In the genomic region with DNA sequence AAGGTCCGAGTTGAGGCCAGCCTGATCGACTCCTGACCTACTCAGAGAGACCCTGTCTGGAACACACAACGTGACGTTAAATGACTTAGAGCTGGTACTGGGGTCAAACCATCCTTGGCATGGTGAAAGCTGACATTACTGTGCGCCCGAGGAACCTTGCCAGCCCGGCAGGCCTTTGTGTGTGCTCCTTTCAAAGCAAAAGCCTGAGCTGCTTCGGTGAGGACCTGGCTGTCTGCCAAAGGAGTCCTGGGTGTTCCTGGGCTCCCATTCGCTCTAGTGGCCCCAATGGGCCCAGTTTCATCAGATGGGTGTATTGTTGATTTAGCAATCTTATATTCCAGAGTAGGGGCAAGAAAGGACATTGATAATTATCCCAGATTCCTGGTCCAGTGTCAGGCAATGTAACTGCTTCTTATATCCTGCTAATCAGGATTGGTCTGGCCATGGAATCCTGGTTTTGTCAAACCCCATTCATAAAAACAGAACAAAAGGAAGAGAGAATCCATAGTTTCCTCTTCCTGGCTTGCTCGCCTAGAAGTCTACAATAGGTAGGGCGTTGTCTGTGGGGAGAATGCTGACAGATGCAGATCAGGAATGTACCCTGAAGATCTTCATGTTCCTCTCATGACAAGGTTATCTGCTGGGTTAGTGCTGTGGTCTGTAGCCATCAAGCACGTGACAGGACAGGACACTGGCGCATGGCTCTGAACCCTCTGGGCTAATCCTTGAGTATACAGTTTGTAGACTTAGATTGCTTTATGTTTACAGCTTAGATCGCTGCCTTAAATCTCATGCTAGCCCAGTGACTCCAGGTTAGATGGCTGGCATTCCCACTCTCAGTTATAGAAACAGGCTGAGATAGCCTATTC, we compare ENCODE assay signal across 13 mouse cellular contexts. TPM values are rescaled to one million over a fixed set of nuclear protein-coding genes. Genes with fewer than 3 reads are reported as not detected.
DNase-seq lines count a peak whose midpoint lies in the region; ATAC-seq lines count a peak whose summit lies in the region.
"Had no signal": no experiment of that assay in that cellular context is flagged by ENCODE, and none has a peak within 500 bp of the region (broad histone marks: within the 10 kb centered on the region; RNA-seq: fewer than 3 reads in every experiment).

No protein-coding gene starts in this region.

- no peaks in the 10 kb centered on the region for H3K27me3 ChIP-seq in heart, embryonic 11.5 days (ENCODE audit: control insufficient read depth, insufficient read depth, low read length)
- H3K27me3 ChIP-seq in liver, embryonic 16.5 days (ENCODE audit: control insufficient read depth, insufficient read depth, low read depth, low read length), result no peaks in the 10 kb centered on the region
- H3K27me3 ChIP-seq in embryonic facial prominence, embryonic 10.5 days (replicated peaks; ENCODE audit: low read depth, poor library complexity, severe bottlenecking), result no peaks in the 10 kb centered on the region
- H3K27me3 ChIP-seq: heart, embryonic 13.5 days; liver, embryonic 15.5 days; midbrain, embryonic 13.5 days had no signal

- peak; percentile 46 for DNase-seq in heart, postnatal 4 days
- no peak for DNase-seq in liver
- DNase-seq in adrenal gland, postnatal 14 days, result peak; percentile 78
- DNase-seq in lung, postnatal 4 days, result peak; percentile 30 to 55
- no peak for DNase-seq in embryonic facial prominence, embryonic 10.5 days (ENCODE audit: low spot score)
- no peak for DNase-seq in right cerebral cortex, adult 2 months (ENCODE audit: low spot score in 2 of 2)
- DNase-seq: cerebellum, adult 2 months had no signal

- H3K4me2 ChIP-seq in heart, embryonic 11.5 days, result no peak overlapping the region
- no peak overlapping the region for H3K4me2 ChIP-seq in liver, embryonic 16.5 days (ENCODE audit: low read depth, low read length)
- H3K4me2 ChIP-seq: heart, embryonic 13.5 days; liver, embryonic 15.5 days; midbrain, embryonic 13.5 days had no signal

- no peak overlapping the region for H3K9ac ChIP-seq in heart, embryonic 11.5 days (ENCODE audit: low read depth, low read length)
- H3K9ac ChIP-seq in liver, embryonic 16.5 days (ENCODE audit: low read depth, low read length), result no peak overlapping the region
- H3K9ac ChIP-seq: heart, embryonic 13.5 days; liver, embryonic 15.5 days; midbrain, embryonic 13.5 days had no signal

- ATAC-seq in heart, embryonic 11.5 days (replicated peaks; ENCODE audit: insufficient number of reproducible peaks, low FRiP score, low TSS enrichment), result no peak
- ATAC-seq in liver, embryonic 16.5 days (ENCODE audit: low read depth), result 0 out of 2 replicates have a peak, but pooled peaks have one; percentile 17
- ATAC-seq: midbrain, embryonic 13.5 days had no signal

- no peak overlapping the region for H3K27ac ChIP-seq in heart, embryonic 11.5 days (ENCODE audit: low read depth, low read length)
- no peak overlapping the region for H3K27ac ChIP-seq in liver, embryonic 16.5 days (ENCODE audit: low read length)
- no peak overlapping the region for H3K27ac ChIP-seq in embryonic facial prominence, embryonic 10.5 days (replicated peaks)
- H3K27ac ChIP-seq: forebrain, embryonic 10.5 days; heart, embryonic 13.5 days; liver, embryonic 15.5 days; midbrain, embryonic 13.5 days had no signal

- H3K4me3 ChIP-seq in heart, embryonic 11.5 days (ENCODE audit: low read depth, low read length), result no peak overlapping the region
- H3K4me3 ChIP-seq in liver, embryonic 16.5 days (ENCODE audit: low read depth, low read length), result no peak overlapping the region
- H3K4me3 ChIP-seq in embryonic facial prominence, embryonic 10.5 days, result no peak overlapping the region
- H3K4me3 ChIP-seq: forebrain, embryonic 10.5 days; heart, embryonic 13.5 days; liver, embryonic 15.5 days; midbrain, embryonic 13.5 days had no signal

- H3K9me3 ChIP-seq in heart, embryonic 11.5 days (replicated peaks; ENCODE audit: control insufficient read depth, low read length), result no peaks in the 10 kb centered on the region
- no peaks in the 10 kb centered on the region for H3K9me3 ChIP-seq in liver, embryonic 16.5 days (replicated peaks; ENCODE audit: control insufficient read depth, low read length)
- H3K9me3 ChIP-seq in embryonic facial prominence, embryonic 10.5 days, result no peaks in the 10 kb centered on the region
- H3K9me3 ChIP-seq: forebrain, embryonic 10.5 days; heart, embryonic 13.5 days; liver, embryonic 15.5 days; midbrain, embryonic 13.5 days had no signal

- WGBS in heart, embryonic 11.5 days (ENCODE audit: insufficient replicate concordance), result 84% methylated on average over 14 of the region's 14 CpGs
- 79% methylated on average over 14 of the region's 14 CpGs for WGBS in liver, embryonic 16.5 days (ENCODE audit: insufficient replicate concordance)
- 92% methylated on average over 14 of the region's 14 CpGs for WGBS in embryonic facial prominence, embryonic 10.5 days

- no peaks in the 10 kb centered on the region for H3K4me1 ChIP-seq in heart, embryonic 11.5 days (ENCODE audit: control insufficient read depth, insufficient read depth, low read length)
- H3K4me1 ChIP-seq in liver, embryonic 16.5 days (ENCODE audit: control insufficient read depth, low read depth, low read length), result no peaks in the 10 kb centered on the region
- no peaks in the 10 kb centered on the region for H3K4me1 ChIP-seq in embryonic facial prominence, embryonic 10.5 days
- H3K4me1 ChIP-seq: liver, embryonic 15.5 days had no signal

- peaks cover 19% of the 10 kb centered on the region for H3K36me3 ChIP-seq in heart, embryonic 11.5 days (ENCODE audit: control insufficient read depth, insufficient read depth, low read length)
- peaks cover 36% of the 10 kb centered on the region for H3K36me3 ChIP-seq in liver, embryonic 16.5 days (ENCODE audit: control insufficient read depth, insufficient read depth)
- peaks cover 56% of the 10 kb centered on the region for H3K36me3 ChIP-seq in embryonic facial prominence, embryonic 10.5 days (replicated peaks)

RNA-seq across cellular contexts. Expression of a gene that starts 7.4 kb away (rescaled TPM):
- total RNA-seq in heart, postnatal 4 days (2021), result 10 to 100 TPM; 33.2 to 33.3 TPM
- polyA plus RNA-seq in heart, embryonic 11.5 days (2014; fragmentation: Nextera tagmentation; extraction: Ambion mirVana), result 14.2 and 15.3 TPM in 2 replicates
- 2.9 and 3.3 TPM in 2 replicates for polyA plus RNA-seq in liver, embryonic 16.5 days (2015; fragmentation: Nextera tagmentation; extraction: Ambion mirVana)
- 10.0 and 19.6 TPM in 2 replicates for total RNA-seq in adrenal gland, postnatal 14 days (2021)
- 16.4 and 18.2 TPM in 2 replicates for polyA plus RNA-seq in embryonic facial prominence, embryonic 10.5 days (2016; fragmentation: Nextera tagmentation; extraction: Ambion mirVana)

RNA-seq across cellular contexts. Expression of a gene that starts 19.3 kb away (rescaled TPM):
- 10 to 100 TPM; 29.9 to 33.7 TPM for total RNA-seq in heart, postnatal 4 days (2021)
- 50.1 and 54.4 TPM in 2 replicates for polyA plus RNA-seq in heart, embryonic 11.5 days (2014; fragmentation: Nextera tagmentation; extraction: Ambion mirVana)
- 15.4 and 16.1 TPM in 2 replicates for polyA plus RNA-seq in liver, embryonic 16.5 days (2015; fragmentation: Nextera tagmentation; extraction: Ambion mirVana)
- 5.8 TPM in 2 replicates for total RNA-seq in adrenal gland, postnatal 14 days (2021)
- 48.7 and 51.5 TPM in 2 replicates for polyA plus RNA-seq in embryonic facial prominence, embryonic 10.5 days (2016; fragmentation: Nextera tagmentation; extraction: Ambion mirVana)

Comparison
In these comparisons a context has a peak if more than half of its experiments do, and no peak if none do; other contexts are left out.
1. DNase-seq: peak in heart, postnatal 4 days (single experiment), adrenal gland, postnatal 14 days (single experiment) and lung, postnatal 4 days (2 of 2); none in liver (single experiment), embryonic facial prominence, embryonic 10.5 days (single experiment) and right cerebral cortex, adult 2 months (0 of 2).